Mouse (Mus musculus): Measurements from ENCODE around the gene Dlgap4.
A peak's percentile ranks its signal among the peaks of the same experiment; 100 is the strongest.
"Not testable (repeated sequence)": the region's sequence is repeated elsewhere in the genome, so short reads cannot be mapped to it uniquely, and the experiment has no call there.

Gene Dlgap4

DNA sequence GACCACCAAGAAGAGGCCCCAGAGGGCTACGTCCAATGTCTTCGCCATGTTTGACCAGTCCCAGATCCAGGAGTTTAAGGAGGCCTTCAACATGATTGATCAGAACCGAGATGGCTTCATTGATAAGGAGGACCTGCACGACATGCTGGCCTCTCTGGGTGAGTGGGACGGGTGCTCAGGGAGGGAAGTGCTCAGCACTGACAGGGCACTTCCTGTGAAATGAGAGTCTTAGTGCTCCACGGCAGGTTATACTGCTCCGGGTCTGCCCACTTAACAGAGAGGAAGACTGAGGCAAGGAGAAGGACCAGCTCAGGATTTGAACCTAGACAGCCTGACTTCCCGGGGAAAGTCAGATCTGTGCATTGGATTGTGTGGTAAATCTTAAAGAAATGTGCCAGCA lies 165.1 kb downstream of the Dlgap4 start:
- no peak for DNase-seq

- DNase-seq, result no peak
Observed at GRCm38 (mm10) chr2:156779036-156779435, 165.5 kb downstream of the Dlgap4 start.

DNA sequence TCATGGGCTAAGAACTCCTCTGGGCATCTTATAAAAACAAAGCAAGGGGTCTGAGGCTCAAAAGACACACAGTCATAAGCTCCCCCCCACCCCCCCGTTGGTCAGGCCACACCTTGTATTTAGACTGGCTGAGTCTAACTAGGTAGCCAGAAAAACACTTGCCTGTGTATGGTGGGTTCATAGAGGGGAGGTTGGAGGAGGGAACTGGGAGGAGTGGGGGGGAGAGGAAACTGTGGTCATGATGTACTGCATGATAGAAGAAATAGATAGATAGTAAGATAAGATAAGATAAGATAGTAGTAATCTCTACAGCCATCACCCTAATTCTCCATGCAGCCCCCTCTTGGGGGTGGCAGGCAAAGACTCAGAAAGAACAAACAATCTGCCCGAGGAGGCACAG lies 166.0 kb downstream of the Dlgap4 start:
- DNase-seq, result no peak

DNA sequence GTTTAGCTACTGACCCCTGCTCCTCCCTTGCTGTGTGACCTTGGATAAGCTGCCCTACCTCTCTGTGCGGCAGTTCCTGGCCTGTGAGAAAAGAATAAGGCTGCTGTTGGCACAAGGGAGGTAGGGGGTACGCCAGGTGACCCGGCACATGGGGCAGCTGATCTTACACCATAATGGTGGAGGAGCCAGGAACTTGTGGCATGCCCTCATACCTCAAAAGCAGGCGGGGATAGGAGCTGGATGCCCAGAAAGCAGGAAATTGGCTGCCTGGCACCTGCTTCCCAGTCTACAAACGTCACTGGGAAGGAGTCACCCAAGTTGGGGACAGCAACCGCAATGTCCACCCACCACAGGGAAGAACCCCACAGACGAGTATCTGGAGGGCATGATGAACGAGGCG lies 166.6 kb downstream of the Dlgap4 start:
- DNase-seq, result no peak

DNA sequence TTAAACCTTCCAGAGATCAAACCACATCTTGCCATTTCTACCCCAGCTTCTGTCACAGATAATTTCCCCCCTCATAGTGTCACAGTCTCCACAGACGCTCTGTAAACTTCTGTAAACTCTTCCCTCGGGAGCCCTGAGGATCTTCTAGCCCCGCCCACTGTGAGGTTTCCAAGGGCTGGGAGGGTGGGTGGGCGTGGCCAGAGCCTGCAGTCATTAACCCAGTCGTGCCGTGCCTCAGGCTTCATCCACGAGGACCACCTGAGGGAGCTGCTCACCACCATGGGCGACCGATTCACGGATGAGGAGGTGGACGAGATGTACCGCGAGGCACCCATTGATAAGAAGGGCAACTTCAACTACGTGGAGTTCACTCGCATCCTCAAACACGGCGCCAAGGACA lies 167.2 kb downstream of the Dlgap4 start:
- no peak for DNase-seq

- no peak for DNase-seq
Observed at GRCm38 (mm10) chr2:156781281-156781680, 167.8 kb downstream of the Dlgap4 start.

- no peak for DNase-seq
Observed at GRCm38 (mm10) chr2:156781836-156782480, 168.5 kb downstream of the Dlgap4 start.

GRCm38 (mm10) chr2:156782481-156783348 lies 169.2 kb downstream of the Dlgap4 start:
- no peak for DNase-seq

DNA sequence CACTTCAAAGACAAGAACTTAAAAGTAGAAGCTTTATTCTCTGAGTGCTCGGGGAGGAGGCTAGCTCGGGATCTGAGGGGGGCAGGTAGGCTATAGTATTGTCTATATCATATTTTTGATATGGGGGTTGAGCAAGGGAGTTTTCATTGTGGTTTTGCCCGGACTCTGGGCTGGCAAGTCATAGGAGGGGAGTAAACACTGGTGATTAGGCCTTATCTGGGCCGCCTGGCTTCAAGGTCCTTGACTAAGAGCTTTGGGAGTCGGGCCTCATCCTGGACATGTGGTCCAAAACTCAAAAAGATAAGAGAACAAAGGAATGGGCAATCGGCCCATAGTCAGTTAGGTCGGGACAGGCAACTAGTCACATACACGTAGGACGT lies 169.8 kb downstream of the Dlgap4 start:
- no peak for DNase-seq

GRCm38 (mm10) chr2:156784016-156784585 lies 170.6 kb downstream of the Dlgap4 start:
- no peak for DNase-seq

DNA sequence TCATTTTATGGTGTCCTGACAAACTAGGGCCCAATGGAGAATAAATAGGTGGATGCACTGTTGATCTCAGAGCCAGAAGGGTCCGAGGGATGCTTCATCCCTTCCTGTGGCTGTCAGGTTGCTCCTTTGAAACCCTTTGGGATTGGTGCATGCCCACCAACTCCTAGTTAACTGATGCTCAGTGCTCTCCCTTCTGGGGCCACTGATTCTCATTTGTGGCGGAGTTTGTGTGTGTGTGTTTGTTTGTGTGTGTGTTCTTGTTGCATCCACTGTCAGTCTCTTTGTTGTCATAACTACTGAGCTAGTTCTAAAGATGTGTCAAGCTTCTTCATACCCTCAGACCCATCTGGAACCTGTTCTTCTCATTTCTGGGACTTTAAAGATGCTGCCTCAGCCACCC lies 171.4 kb downstream of the Dlgap4 start:
- DNase-seq, result no peak

DNA sequence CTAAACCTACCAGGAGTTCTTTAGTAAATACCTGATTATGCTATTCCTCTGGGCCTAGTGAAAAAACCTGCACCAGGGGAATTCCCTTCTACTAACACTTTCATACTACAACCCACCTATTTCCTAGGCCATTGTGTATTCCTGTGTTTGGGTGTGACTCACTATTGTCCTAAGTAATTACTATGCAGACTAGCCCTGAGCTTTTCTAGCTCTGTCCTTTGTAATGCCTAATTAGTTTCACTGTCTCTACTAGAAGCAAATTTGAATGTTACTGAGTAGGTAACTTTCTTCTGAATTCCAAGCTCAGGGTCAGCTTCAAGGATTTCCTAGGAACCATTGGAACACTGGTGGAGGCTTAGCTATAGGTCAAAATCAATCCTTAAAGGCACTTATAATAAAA lies 172.9 kb downstream of the Dlgap4 start:
- not testable (repeated sequence) for DNase-seq

GRCm38 (mm10) chr2:156787090-156787775 lies 173.7 kb downstream of the Dlgap4 start:
- DNase-seq, result no peak

- DNase-seq, result no peak
Observed at GRCm38 (mm10) chr2:156787776-156788105, 174.2 kb downstream of the Dlgap4 start.

DNA sequence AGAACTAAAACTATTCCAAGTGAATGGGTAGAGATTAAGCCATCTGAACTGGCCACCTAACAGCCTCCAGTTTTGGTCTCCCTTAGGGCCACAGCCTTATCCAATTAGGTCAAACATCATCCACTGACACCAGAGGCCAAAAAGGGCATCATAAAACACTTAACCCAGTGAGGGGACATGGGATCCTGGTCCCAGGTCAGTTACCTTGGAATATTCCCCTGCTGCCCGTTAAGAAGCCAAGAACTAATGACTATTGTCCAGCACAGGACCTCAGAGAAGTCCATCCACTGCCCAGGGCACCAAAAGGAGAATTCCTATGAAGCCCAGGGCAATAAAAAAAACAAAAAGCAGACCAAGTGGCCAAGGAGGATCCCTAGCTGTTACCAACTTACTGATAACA lies 175.3 kb downstream of the Dlgap4 start:
- no peak for DNase-seq

GRCm38 (mm10) chr2:156798516-156798915 lies 185.0 kb downstream of the Dlgap4 start:
- no peak for DNase-seq

DNA sequence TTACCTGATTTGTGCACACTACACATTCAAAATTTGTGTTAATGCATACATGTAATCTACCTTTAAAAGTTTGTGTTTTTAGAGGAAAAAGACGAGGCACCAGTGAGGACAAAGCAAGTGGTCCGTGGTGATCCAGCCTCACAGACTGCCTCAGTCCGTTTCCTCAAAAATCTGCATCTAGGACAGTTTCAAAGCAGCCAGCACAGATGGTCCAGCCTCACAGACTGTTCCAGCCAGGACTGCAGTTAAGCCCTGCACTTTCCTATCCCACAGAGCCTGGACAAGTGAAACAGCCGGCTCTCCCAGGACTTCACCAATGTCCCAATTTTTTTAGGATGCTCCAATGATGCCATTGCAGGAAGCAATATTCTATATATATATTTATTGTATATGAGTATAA lies 187.5 kb downstream of the Dlgap4 start:
- no peak for DNase-seq

DNA sequence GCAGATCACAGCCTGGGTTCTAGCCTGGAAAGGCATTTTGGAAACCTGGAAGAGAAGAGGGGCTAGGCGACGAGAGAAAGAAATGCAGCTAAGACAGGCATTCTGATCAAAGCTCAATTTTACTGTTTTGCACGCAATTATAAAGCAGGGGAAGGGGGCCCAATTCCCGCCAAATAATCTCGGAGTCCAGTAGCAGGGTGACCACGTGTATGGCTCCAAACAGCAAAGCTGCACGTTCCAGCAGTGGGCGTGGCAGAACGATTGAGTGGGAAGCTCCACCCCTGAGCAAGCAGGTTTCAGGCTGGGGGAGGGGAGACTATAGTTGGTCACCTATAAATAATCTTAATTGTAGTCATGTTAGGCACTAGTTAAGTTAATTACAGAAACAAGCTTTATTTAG lies 188.6 kb downstream of the Dlgap4 start:
- not testable (repeated sequence) for DNase-seq

GRCm38 (mm10) chr2:156803698-156804372 lies 190.3 kb downstream of the Dlgap4 start:
- no peak for DNase-seq

DNA sequence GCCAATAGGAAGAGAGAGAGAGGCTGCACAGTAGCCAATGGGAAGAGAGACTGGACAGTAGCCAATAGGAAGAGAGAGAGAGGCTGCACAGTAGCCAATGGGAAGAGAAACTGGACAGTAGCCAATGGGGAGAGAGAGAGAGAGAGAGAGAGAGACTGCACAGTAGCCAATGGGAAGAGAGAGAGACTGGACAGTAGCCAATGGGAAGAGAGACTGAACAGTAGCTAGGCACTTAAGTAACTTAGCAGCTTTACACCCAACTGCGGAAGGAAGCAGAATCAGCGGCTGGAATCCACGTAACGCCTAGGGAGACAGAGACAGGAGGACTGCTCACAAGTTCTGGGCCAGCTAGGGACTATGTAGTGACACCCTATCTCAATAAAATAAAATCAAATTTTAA lies 191.1 kb downstream of the Dlgap4 start:
- DNase-seq, result no peak

GRCm38 (mm10) chr2:156806886-156807285 lies 193.4 kb downstream of the Dlgap4 start:
- DNase-seq, result no peak

DNA sequence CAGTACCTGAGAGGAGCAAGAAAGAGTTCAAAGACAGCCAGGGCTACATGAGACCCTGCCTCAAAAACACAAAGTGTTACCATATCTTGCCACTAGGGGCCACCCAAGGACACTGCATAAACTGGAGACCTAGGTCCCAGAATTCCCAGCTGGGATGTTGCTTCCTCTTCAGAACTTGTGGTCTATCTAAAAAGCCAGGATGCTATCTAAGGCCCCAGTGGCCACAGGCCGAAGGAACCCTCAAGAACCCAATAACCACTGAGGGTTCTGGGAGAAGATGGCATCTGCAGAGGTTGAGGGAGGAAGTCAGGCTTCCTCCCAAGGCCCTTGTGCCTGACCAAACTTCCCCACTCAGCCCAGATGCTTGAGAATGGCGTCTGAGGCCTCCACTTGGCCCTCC lies 196.1 kb downstream of the Dlgap4 start:
- peak; percentile 64 for DNase-seq

DNA sequence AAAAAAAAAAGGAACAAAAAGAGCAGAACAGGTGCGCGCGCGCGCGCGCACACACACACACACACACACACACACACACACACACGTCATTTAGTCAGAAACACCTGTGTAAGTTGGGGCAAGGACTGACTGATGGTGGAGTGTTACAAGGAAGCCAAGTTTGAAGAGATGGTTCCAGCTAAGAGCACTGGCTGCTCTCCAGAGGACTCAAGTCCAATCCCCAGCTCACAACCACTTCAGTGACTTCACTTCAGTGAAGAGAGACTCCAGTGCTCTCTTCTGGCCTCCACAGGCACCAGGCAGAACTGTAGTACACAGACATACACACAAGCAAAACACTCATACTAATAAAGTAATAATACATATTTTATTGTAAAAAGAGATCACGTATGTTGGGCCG lies 197.2 kb downstream of the Dlgap4 start:
- no peak for DNase-seq

All from cerebellum, adult 8-10 months (tissue).